Mouse (Mus musculus) splenic B cell, adult 2 months (primary cell): ENCODE measurements around the gene Dera.

Experiments
- DNase-seq: peaks from one replicate; pipeline ENCODE4 v3.0.0-alpha.2; 2011; ENCODE audit warnings: low read depth, low spot score
- H3K27me3 ChIP-seq: 2 replicates; pipeline ENCODE4 v1.6.1; 2012; ENCODE audit warnings: mild to moderate bottlenecking, low read length, moderate library complexity, mixed read lengths; ENCODE audit not compliant: control insufficient read depth, poor library complexity, insufficient read depth, severe bottlenecking
- H3K36me3 ChIP-seq: 2 replicates; pipeline ENCODE4 v1.6.1; 2012; ENCODE audit warnings: mild to moderate bottlenecking, low read length, moderate library complexity, mixed read lengths; ENCODE audit not compliant: control insufficient read depth, poor library complexity, insufficient read depth, severe bottlenecking

Gene Dera

GRCm38 (mm10) chr6:137870667-137871066, 116.3 kb downstream of the Dera start:
- Histone ChIP-seq H3K36me3 (no peaks in the 10 kb centered on the region), H3K27me3 (no peaks in the 10 kb centered on the region)
- no peak for DNase-seq

GRCm38 (mm10) chr6:137872055-137872735, 117.8 kb downstream of the Dera start:
- DNase-seq = peak; percentile 16
- Histone ChIP-seq H3K36me3 (no peaks in the 10 kb centered on the region), H3K27me3 (no peaks in the 10 kb centered on the region)

- Histone ChIP-seq H3K27me3 (no peaks in the 10 kb centered on the region), H3K36me3 (no peaks in the 10 kb centered on the region)
- no peak for DNase-seq
Measured at GRCm38 (mm10) chr6:137874471-137875244, 120.3 kb downstream of the Dera start.

GRCm38 (mm10) chr6:137885644-137886043, 131.3 kb downstream of the Dera start:
- H3K36me3 ChIP-seq = no peaks in the 10 kb centered on the region
- H3K27me3 ChIP-seq = no peaks in the 10 kb centered on the region
- DNase-seq = no peak

GRCm38 (mm10) chr6:137886210-137886979, 132.0 kb downstream of the Dera start:
- H3K36me3 ChIP-seq = no peaks in the 10 kb centered on the region
- H3K27me3 ChIP-seq = no peaks in the 10 kb centered on the region
- DNase-seq = no peak

GRCm38 (mm10) chr6:137887258-137887657, 132.9 kb downstream of the Dera start:
- DNase-seq = no peak
- Histone ChIP-seq H3K36me3 (no peaks in the 10 kb centered on the region), H3K27me3 (no peaks in the 10 kb centered on the region)

- Histone ChIP-seq H3K36me3 (no peaks in the 10 kb centered on the region), H3K27me3 (no peaks in the 10 kb centered on the region)
- no peak for DNase-seq
Measured at GRCm38 (mm10) chr6:137897671-137898070, 143.3 kb downstream of the Dera start.

GRCm38 (mm10) chr6:137901255-137901654, 146.9 kb downstream of the Dera start:
- H3K36me3 ChIP-seq = no peaks in the 10 kb centered on the region
- no peak for DNase-seq
- no peaks in the 10 kb centered on the region for H3K27me3 ChIP-seq
